Mouse (Mus musculus) midbrain, embryonic 13.5 days (tissue): ENCODE measurements around the gene Gigyf2. TPM values are rescaled to one million over a fixed set of nuclear protein-coding genes. Genes with fewer than 3 reads are reported as not detected.
A peak's percentile ranks its signal among the peaks of the same experiment; 100 is the strongest.
"Not testable (repeated sequence)": the region's sequence is repeated elsewhere in the genome, so short reads cannot be mapped to it uniquely, and the experiment has no call there.

ENCODE experiments used
- ATAC-seq: fragments of 200-750 bp; cut with Nextera tagmentation; 2 replicates; pipeline ENCODE4 v1.8.0; 2017; ENCODE audit warnings: mild to moderate bottlenecking, moderate TSS enrichment, moderate library complexity
- H3K27ac ChIP-seq: fragments of 300-500 bp; sonication (generic); 2 replicates; pipeline ENCODE4 v1.5.1; 2015; ENCODE audit warnings: inconsistent platforms, mild to moderate bottlenecking, moderate library complexity
- H3K27me3 ChIP-seq: fragments of 300-500 bp; sonication (generic); 2 replicates; pipeline ENCODE4 v1.6.1; 2015; ENCODE audit warnings: mild to moderate bottlenecking, inconsistent platforms
- H3K36me3 ChIP-seq: fragments of 300-500 bp; sonication (generic); 2 replicates; pipeline ENCODE4 v1.6.1; 2015; ENCODE audit warnings: mild to moderate bottlenecking, inconsistent platforms
- H3K4me1 ChIP-seq: fragments of 300-500 bp; sonication (generic); replicated peaks from 2 replicates; pipeline ENCODE4 v1.6.1; 2015; ENCODE audit warnings: inconsistent platforms
- H3K4me2 ChIP-seq: fragments of 300-500 bp; sonication (generic); replicated peaks from 2 replicates; pipeline ENCODE4 v1.6.1; 2015; ENCODE audit warnings: moderate library complexity, mild to moderate bottlenecking, inconsistent platforms
- H3K4me3 ChIP-seq: fragments of 300-500 bp; sonication (generic); replicated peaks from 2 replicates; pipeline ENCODE4 v1.5.1; 2015; ENCODE audit warnings: mild to moderate bottlenecking, inconsistent platforms
- H3K9ac ChIP-seq: fragments of 300-500 bp; sonication (generic); replicated peaks from 2 replicates; pipeline ENCODE4 v1.6.1; 2015; ENCODE audit warnings: mild to moderate bottlenecking, inconsistent platforms
- H3K9me3 ChIP-seq: fragments of 300-500 bp; sonication (generic); 2 replicates; pipeline ENCODE4 v1.6.1; 2016; ENCODE audit warnings: mild to moderate bottlenecking, inconsistent platforms
- WGBS: fragments of 180-500 bp; shearing (Covaris S2); methylation state at CpG from one replicate; pipeline ENCODE4 v1.1.7; 2015; 5-methylcytosine and 5-hydroxymethylcytosine counted together
- polyA plus RNA-seq: library from polyadenylated mRNA; unstranded; fragments of >200 nt; fragmentation: Nextera tagmentation; extraction: Ambion mirVana; gene quantifications from 2 replicates; pipeline ENCODE4 v1.2.1, GENCODE M21; 2015

Gigyf2 gene
- polyA plus RNA-seq, 1 experiment from 2014 or later = 74.5 TPM

DNA sequence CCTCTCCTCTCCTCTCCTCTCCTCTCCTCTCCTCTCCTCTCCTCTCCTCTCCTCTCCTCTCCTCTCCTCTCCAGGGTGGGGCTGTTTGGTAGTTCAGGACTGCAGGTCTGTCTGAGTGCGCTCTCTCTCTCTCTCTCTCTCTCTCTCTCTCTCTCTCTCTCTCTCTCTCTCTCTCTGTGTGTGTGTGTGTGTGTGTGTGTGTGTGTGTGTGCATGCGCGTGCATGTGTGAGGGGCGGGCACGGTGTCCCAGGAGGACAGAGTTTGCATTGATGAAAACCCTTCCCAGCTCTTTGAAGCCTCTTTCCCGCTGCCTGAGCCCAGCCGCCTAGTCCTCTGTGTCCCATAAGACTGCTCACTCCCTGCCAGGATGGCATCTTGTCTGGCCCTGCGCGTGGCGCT, 143.2 kb downstream of the Gigyf2 start, which contains the start of gene Snorc:
Gene Snorc, plus strand, starts transcription at position 301 of the 400 bp plus-strand sequence.
- ATAC-seq, H3K9me3 ChIP-seq: not testable (repeated sequence)

DNA sequence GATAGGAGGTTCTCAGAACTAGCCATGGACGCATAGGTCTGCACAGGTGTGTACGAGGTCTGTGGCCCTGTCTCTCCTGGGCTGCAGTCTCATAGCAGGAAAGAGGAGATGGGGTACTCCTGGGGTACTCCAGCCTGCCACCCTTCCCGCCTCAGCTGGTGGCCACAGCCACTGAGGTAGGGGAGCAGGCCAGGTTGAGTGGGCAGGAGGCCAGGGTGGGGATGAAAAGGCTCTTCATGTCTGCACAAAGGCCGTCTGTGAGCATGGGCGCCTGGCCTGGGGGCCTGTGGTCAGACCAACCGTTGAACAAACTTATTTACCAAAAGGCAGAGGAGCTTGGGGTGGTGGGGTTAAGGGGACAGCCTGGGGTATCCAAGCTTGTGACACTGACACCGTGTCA, 145.1 kb downstream of the Gigyf2 start:
- Histone ChIP-seq H3K27ac (no peak overlapping the region), H3K4me2 (no peak overlapping the region), H3K9me3 (no peaks in the 10 kb centered on the region), H3K4me3 (no peak overlapping the region), H3K9ac (no peak overlapping the region), H3K36me3 (no peaks in the 10 kb centered on the region), H3K4me1 (peaks cover 11% of the 10 kb centered on the region), H3K27me3 (peaks cover 24% of the 10 kb centered on the region)
- WGBS = 90% methylated on average over 7 of the region's 7 CpGs
- no peak for ATAC-seq

More for the DNA sequence above, 143.2 kb downstream of the Gigyf2 start, which contains the start of gene Snorc:
- not testable (repeated sequence) for H3K4me2 ChIP-seq, H3K4me3 ChIP-seq, H3K9ac ChIP-seq, H3K27me3 ChIP-seq, H3K27ac ChIP-seq, H3K36me3 ChIP-seq, H3K4me1 ChIP-seq
- 32% methylated on average over 7 of the region's 10 CpGs for WGBS

GRCm38 (mm10) chr1:87472576-87472975, 145.8 kb downstream of the Gigyf2 start:
- Histone ChIP-seq H3K27me3 (peaks cover 30% of the 10 kb centered on the region), H3K9me3 (no peaks in the 10 kb centered on the region), H3K4me1 (peaks cover 11% of the 10 kb centered on the region), H3K9ac (no peak overlapping the region), H3K4me3 (no peak overlapping the region), H3K4me2 (no peak overlapping the region), H3K36me3 (no peaks in the 10 kb centered on the region), H3K27ac (no peak overlapping the region)
- 83% methylated on average over 7 of the region's 7 CpGs for WGBS
- ATAC-seq = no peak

GRCm38 (mm10) chr1:87475076-87475895, 148.5 kb downstream of the Gigyf2 start:
- H3K9me3 ChIP-seq = no peaks in the 10 kb centered on the region
- no peaks in the 10 kb centered on the region for H3K36me3 ChIP-seq
- peak; percentile 61 for ATAC-seq
- peaks cover 31% of the 10 kb centered on the region for H3K27me3 ChIP-seq
- peak overlapping the region; percentile 48; the same call in 1 of the 2 replicates for H3K9ac ChIP-seq
- peaks cover 11% of the 10 kb centered on the region for H3K4me1 ChIP-seq
- peak overlapping the region; percentile 41 for H3K4me3 ChIP-seq
- 2% methylated on average over 41 of the region's 42 CpGs for WGBS
- peak overlapping the region; percentile 79 for H3K4me2 ChIP-seq
- H3K27ac ChIP-seq = no peak overlapping the region

- H3K9me3 ChIP-seq = no peaks in the 10 kb centered on the region
- no peak overlapping the region for H3K27ac ChIP-seq
- H3K4me1 ChIP-seq = no peaks in the 10 kb centered on the region
- peaks cover 1% of the 10 kb centered on the region; the same call in 1 of the 2 replicates for H3K27me3 ChIP-seq
- ATAC-seq = no peak
- H3K4me2 ChIP-seq = no peak overlapping the region
- no peaks in the 10 kb centered on the region for H3K36me3 ChIP-seq
- H3K4me3 ChIP-seq = no peak overlapping the region
- H3K9ac ChIP-seq = no peak overlapping the region
- 88% methylated on average over 4 of the region's 4 CpGs for WGBS
Measured at GRCm38 (mm10) chr1:87482546-87482945, 155.7 kb downstream of the Gigyf2 start.

- WGBS = 82% methylated on average over 6 of the region's 6 CpGs
- no peaks in the 10 kb centered on the region for H3K9me3 ChIP-seq
- no peak overlapping the region for H3K27ac ChIP-seq
Measured at GRCm38 (mm10) chr1:87486386-87486785, 159.6 kb downstream of the Gigyf2 start.

GRCm38 (mm10) chr1:87492285-87492684, 165.5 kb downstream of the Gigyf2 start:
- 91% methylated on average over 3 of the region's 3 CpGs for WGBS
- no peaks in the 10 kb centered on the region for H3K4me1 ChIP-seq

More at GRCm38 (mm10) chr1:87486386-87486785, 159.6 kb downstream of the Gigyf2 start:
- Histone ChIP-seq H3K27me3 (no peaks in the 10 kb centered on the region), H3K4me3 (no peak overlapping the region), H3K36me3 (no peaks in the 10 kb centered on the region), H3K4me1 (no peaks in the 10 kb centered on the region), H3K4me2 (no peak overlapping the region), H3K9ac (no peak overlapping the region)
- no peak for ATAC-seq

DNA sequence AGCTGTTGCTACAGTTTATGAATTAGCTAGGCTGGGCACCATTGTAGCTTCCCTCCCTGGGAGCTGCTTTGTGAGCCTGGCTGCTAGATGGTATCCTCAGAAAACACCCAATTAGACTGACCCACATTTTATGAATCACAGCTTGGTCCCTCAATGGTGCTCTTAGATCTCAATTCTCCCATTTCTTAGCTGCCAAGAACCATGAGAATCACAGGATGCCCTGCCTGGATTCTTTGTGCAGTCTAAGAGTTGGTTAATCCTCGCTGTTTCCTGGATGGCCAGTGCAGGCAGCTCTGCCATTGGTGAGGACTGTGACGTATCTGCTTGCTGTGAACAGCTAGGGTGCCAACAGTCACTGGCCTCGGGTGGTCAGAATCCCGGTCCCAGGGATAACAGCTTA, 166.7 kb downstream of the Gigyf2 start:
- no peak for ATAC-seq
- Histone ChIP-seq H3K27ac (no peak overlapping the region), H3K36me3 (no peaks in the 10 kb centered on the region), H3K4me3 (no peak overlapping the region), H3K4me1 (no peaks in the 10 kb centered on the region), H3K9me3 (no peaks in the 10 kb centered on the region), H3K4me2 (no peak overlapping the region), H3K27me3 (no peaks in the 10 kb centered on the region), H3K9ac (no peak overlapping the region)
- WGBS = 73% methylated on average over 4 of the region's 4 CpGs

More at GRCm38 (mm10) chr1:87492285-87492684, 165.5 kb downstream of the Gigyf2 start:
- no peaks in the 10 kb centered on the region for H3K36me3 ChIP-seq
- no peak for ATAC-seq
- no peaks in the 10 kb centered on the region for H3K27me3 ChIP-seq
- no peak overlapping the region for H3K9ac ChIP-seq
- no peaks in the 10 kb centered on the region for H3K9me3 ChIP-seq
- H3K4me3 ChIP-seq = no peak overlapping the region
- H3K4me2 ChIP-seq = no peak overlapping the region
- no peak overlapping the region for H3K27ac ChIP-seq

Other genes with a start within 250 kb of the Gigyf2 start
- gene Alppl2, start 237.1 kb upstream of the Gigyf2 start, polyA plus RNA-seq = not detected in 2 replicates
- 0.08 TPM in 1 of 2 replicates, not detected in the other for gene Alpi, start 225.4 kb upstream of the Gigyf2 start, polyA plus RNA-seq
- not detected in 2 replicates for gene Akp3, start 202.0 kb upstream of the Gigyf2 start, polyA plus RNA-seq
- 12.8 and 15.0 TPM in 2 replicates for gene Ecel1, start 170.5 kb upstream of the Gigyf2 start, polyA plus RNA-seq
- gene Prss56, start 143.7 kb upstream of the Gigyf2 start, polyA plus RNA-seq = 0.12 TPM in 1 of 2 replicates, not detected in the other
- not detected in 2 replicates for gene Chrnd, start 136.4 kb upstream of the Gigyf2 start, polyA plus RNA-seq
- not detected in 2 replicates for gene Chrng, start 122.3 kb upstream of the Gigyf2 start, polyA plus RNA-seq
- gene Eif4e2, start 113.1 kb upstream of the Gigyf2 start, polyA plus RNA-seq = 110 TPM in 2 replicates
- gene Efhd1, start 62.6 kb upstream of the Gigyf2 start, polyA plus RNA-seq = 0.51 and 1.0 TPM in 2 replicates
- 2.2 and 4.1 TPM in 2 replicates for gene Kcnj13, start 67.7 kb downstream of the Gigyf2 start, polyA plus RNA-seq
- not detected in 2 replicates for gene Snorc, start 143.3 kb downstream of the Gigyf2 start, polyA plus RNA-seq
- not detected in 2 replicates for gene Neu2, start 182.9 kb downstream of the Gigyf2 start, polyA plus RNA-seq
- gene Ngef, start 246.9 kb downstream of the Gigyf2 start, polyA plus RNA-seq = 6.8 and 9.6 TPM in 2 replicates